Mouse (Mus musculus) midbrain, embryonic 14.5 days (tissue): ENCODE measurements around the gene Lama1. TPM values are rescaled to one million over a fixed set of nuclear protein-coding genes. Genes with fewer than 3 reads are reported as not detected.
A peak's percentile ranks its signal among the peaks of the same experiment; 100 is the strongest.

Experiments used
- ATAC-seq: fragments of 200-750 bp; cut with Nextera tagmentation; 2 replicates; pipeline ENCODE4 v1.8.0; 2017; ENCODE audit warnings: moderate number of reproducible peaks, moderate library complexity; ENCODE audit not compliant: low FRiP score, low TSS enrichment
- DNase-seq: peaks from one replicate; pipeline ENCODE4 v3.0.0-alpha.2; 2015
- H3K27ac ChIP-seq: fragments of 300-500 bp; sonication (generic); replicated peaks from 2 replicates; pipeline ENCODE4 v1.5.1; 2014; ENCODE audit warnings: mild to moderate bottlenecking, low read depth, low read length, moderate library complexity
- H3K27me3 ChIP-seq: fragments of 300-500 bp; sonication (generic); 2 replicates; pipeline ENCODE4 v1.6.1; 2014; ENCODE audit warnings: low read length, control low read depth, mixed read lengths; ENCODE audit not compliant: control insufficient read depth, insufficient read depth
- H3K36me3 ChIP-seq: fragments of 300-500 bp; sonication (generic); 2 replicates; pipeline ENCODE4 v1.6.1; 2014; ENCODE audit warnings: low read length, control low read depth; ENCODE audit not compliant: control insufficient read depth, insufficient read depth
- H3K4me1 ChIP-seq: fragments of 300-500 bp; sonication (generic); 2 replicates; pipeline ENCODE4 v1.6.1; 2014; ENCODE audit warnings: mild to moderate bottlenecking, antibody characterized with exemption, low read length, control low read depth; ENCODE audit not compliant: control insufficient read depth, insufficient read depth
- H3K4me2 ChIP-seq: fragments of 300-500 bp; sonication (generic); 2 replicates; pipeline ENCODE4 v1.6.1; 2014; ENCODE audit warnings: mild to moderate bottlenecking, low read length, moderate library complexity
- H3K4me3 ChIP-seq: fragments of 300-500 bp; sonication (generic); replicated peaks from 2 replicates; pipeline ENCODE4 v1.5.1; 2014; ENCODE audit warnings: low read depth, low read length
- H3K9ac ChIP-seq: fragments of 300-500 bp; sonication (generic); replicated peaks from 2 replicates; pipeline ENCODE4 v1.6.1; 2014; ENCODE audit warnings: mild to moderate bottlenecking, low read length, moderate library complexity
- H3K9me3 ChIP-seq: fragments of 300-500 bp; sonication (generic); 2 replicates; pipeline ENCODE4 v1.6.1; 2016; ENCODE audit warnings: low read length, control low read depth, mixed read lengths; ENCODE audit not compliant: control insufficient read depth
- WGBS: fragments of 180-500 bp; shearing (Covaris S2); extraction: QIAGEN DNeasy Blood & Tissue Kit; methylation state at CpG from one replicate; pipeline ENCODE4 v1.1.7; 2014; 5-methylcytosine and 5-hydroxymethylcytosine counted together
- polyA plus RNA-seq: library from polyadenylated mRNA; unstranded; fragments of >200 nt; fragmentation: Nextera tagmentation; extraction: Ambion mirVana; gene quantifications from 2 replicates; pipeline ENCODE4 v1.2.1, GENCODE M21; 2014

Gene Lama1
- polyA plus RNA-seq, 1 experiment from 2014 or later, result 10.1 TPM

DNA sequence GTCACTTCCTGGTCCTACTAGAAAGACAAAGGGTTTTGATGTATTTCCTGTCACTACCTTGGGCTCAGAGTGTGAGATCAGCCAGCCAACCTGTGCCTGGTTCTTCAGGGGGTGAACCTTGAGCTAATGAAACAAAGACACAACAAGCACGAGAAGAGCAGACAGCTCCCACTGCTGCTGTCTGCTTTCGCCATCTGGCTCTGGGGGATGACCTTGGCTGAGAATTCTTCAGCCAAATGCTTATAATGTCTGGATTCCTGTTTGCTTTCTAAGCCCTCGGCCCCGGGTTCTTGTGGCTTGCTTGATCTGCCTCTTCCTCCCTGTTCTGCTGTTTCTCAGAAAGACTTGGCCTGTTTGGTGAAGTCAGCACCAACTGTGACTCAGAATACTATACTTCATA lies 6.4 kb upstream of the Lama1 start:
- ATAC-seq (no peak), DNase-seq (no peak)
- Histone ChIP-seq H3K27ac (no peak overlapping the region), H3K4me3 (no peak overlapping the region), H3K4me1 (no peaks in the 10 kb centered on the region), H3K27me3 (no peaks in the 10 kb centered on the region), H3K9me3 (no peaks in the 10 kb centered on the region), H3K4me2 (no peak overlapping the region), H3K36me3 (no peaks in the 10 kb centered on the region), H3K9ac (no peak overlapping the region)
- 77% methylated on average over 4 of the region's 4 CpGs for WGBS

DNA sequence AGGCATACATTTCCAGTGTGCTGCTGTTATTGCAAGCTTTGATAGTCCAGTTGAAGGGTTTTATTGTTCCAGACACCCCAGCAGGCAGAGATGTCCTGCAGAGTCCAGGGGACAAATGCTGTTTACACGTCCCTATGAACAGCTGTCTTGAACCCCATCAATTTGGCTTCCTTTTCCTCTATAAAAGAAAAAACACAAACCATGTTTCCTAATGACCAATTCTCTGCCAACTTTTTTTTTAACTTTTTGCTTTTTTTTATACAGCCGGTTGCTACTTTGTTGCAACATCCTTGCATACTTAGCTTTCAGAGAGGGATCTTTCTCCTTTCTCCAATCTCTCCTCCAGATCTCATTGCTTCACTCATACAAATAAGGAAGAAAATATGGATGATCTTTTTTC lies 4.4 kb upstream of the Lama1 start:
- Histone ChIP-seq H3K4me3 (no peak overlapping the region), H3K9ac (no peak overlapping the region), H3K4me1 (peaks cover under 1% of the 10 kb centered on the region), H3K4me2 (no peak overlapping the region), H3K27me3 (no peaks in the 10 kb centered on the region), H3K27ac (no peak overlapping the region), H3K36me3 (no peaks in the 10 kb centered on the region), H3K9me3 (no peaks in the 10 kb centered on the region)
- 72% methylated on average over 2 of the region's 2 CpGs for WGBS
- DNase-seq (no peak), ATAC-seq (no peak)

DNA sequence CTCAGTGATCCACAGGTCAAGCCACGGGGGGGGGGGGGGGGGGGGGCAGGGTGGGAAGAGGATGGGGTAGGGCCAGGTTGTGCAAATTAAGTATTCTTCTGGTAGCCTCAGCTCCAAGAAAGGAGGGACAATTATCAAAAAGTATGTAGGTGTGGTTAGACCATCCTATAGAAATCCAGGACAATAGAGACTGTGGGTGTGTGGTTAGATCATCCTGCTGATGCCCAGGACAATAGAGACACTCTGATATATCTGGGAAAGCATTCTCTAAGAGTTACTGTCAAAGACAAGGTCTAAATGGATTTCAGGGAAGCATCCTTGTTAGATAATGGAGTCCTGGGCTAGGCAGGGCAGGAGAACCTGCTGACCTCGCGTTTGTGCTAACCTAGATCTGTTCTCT lies 3.2 kb upstream of the Lama1 start:
- Histone ChIP-seq H3K4me3 (no peak overlapping the region), H3K9me3 (no peaks in the 10 kb centered on the region), H3K4me1 (peaks cover 7% of the 10 kb centered on the region), H3K27me3 (no peaks in the 10 kb centered on the region), H3K9ac (no peak overlapping the region), H3K36me3 (no peaks in the 10 kb centered on the region), H3K27ac (no peak overlapping the region), H3K4me2 (no peak overlapping the region)
- WGBS, result 49% methylated on average over 3 of the region's 3 CpGs
- DNase-seq, result no peak
- no peak for ATAC-seq

DNA sequence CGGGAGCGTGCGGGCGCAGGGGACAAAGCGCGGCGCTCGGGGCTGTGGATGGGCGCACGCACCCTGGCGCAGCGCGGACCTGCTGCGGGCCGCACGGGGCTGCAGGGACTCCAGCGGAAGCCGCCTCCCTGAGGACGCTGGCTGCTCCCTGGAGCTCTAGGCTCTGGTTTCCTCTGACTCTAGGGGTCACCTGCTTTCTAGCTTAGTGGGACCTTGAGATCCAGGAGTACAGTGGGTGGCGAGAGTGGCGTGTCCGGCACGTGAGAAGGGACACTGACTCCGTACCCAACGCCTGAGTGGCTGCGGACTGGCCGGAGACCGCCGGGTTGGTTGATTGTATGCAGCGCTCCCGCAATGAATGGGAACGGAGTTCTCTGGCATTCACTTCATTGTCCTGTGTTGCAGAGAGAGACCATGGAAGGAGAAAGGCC lies 417 bp downstream of the Lama1 start:
- Histone ChIP-seq H3K9ac (peak overlapping the region; percentile 81), H3K4me2 (peak overlapping the region; percentile 98), H3K4me3 (peak overlapping the region; percentile 78), H3K9me3 (no peaks in the 10 kb centered on the region), H3K27ac (peak overlapping the region; percentile 57), H3K36me3 (no peaks in the 10 kb centered on the region), H3K4me1 (peaks cover 19% of the 10 kb centered on the region), H3K27me3 (no peaks in the 10 kb centered on the region)
- ATAC-seq (peak; percentile 71), DNase-seq (peak; percentile 73)
- under 1% methylated on average over 30 of the region's 32 CpGs for WGBS

DNA sequence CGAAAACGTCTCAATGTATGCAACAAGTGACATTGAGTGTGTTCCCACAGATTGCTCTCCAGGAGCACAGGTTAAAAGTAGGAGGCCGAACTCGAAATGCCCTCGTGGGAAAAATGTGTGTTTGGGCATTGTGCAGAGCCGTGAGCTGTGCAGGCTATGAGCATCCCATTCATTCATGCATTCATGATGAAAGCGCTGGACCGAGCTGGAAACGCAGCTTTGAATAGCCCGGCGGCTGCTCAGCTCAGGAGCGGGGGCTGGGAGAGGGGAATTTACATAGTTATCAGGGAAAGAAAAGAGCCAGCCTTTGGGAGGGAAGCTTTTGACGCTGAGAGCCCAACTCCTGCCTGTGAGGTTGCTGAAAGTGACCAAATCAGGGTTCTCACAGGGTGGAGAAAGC lies 1.2 kb downstream of the Lama1 start:
- H3K4me2 ChIP-seq, result peak overlapping the region; percentile 98
- H3K36me3 ChIP-seq, result no peaks in the 10 kb centered on the region
- peak overlapping the region; percentile 78 for H3K4me3 ChIP-seq
- peak; percentile 84 for DNase-seq
- peak overlapping the region; percentile 0; the same call in 1 of the 2 replicates for H3K27ac ChIP-seq
- peaks cover 19% of the 10 kb centered on the region for H3K4me1 ChIP-seq
- ATAC-seq, result peak; percentile 57
- H3K9me3 ChIP-seq, result no peaks in the 10 kb centered on the region
- H3K27me3 ChIP-seq, result no peaks in the 10 kb centered on the region
- WGBS, result under 1% methylated on average over 13 of the region's 13 CpGs
- peak overlapping the region; percentile 81 for H3K9ac ChIP-seq

DNA sequence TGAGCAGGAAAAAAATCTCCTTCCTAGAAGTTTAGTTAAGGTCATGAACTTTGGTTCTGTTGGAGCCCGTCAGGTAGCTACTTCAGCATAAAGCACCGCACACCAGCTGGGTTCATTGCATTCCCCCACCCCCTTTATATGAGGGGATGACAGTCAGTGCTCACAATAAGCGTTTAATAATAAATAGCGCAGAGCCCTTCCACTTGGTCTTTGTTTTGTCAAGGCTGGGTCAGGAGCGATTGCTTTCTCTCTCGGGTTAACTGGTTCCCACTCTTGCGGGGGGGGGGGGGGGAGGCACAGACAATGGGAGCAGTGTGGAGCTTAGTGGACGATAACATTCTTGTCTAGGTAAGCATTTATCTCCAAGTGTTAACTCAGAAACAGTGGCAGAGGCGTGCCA lies 4.7 kb downstream of the Lama1 start:
- Histone ChIP-seq H3K36me3 (no peaks in the 10 kb centered on the region), H3K4me1 (peaks cover 19% of the 10 kb centered on the region), H3K9me3 (no peaks in the 10 kb centered on the region), H3K4me3 (no peak overlapping the region), H3K27ac (no peak overlapping the region), H3K9ac (no peak overlapping the region), H3K4me2 (peak overlapping the region; percentile 15; the same call in 1 of the 2 replicates), H3K27me3 (no peaks in the 10 kb centered on the region)
- ATAC-seq (no peak), DNase-seq (no peak)
- 11% methylated on average over 9 of the region's 9 CpGs for WGBS

DNA sequence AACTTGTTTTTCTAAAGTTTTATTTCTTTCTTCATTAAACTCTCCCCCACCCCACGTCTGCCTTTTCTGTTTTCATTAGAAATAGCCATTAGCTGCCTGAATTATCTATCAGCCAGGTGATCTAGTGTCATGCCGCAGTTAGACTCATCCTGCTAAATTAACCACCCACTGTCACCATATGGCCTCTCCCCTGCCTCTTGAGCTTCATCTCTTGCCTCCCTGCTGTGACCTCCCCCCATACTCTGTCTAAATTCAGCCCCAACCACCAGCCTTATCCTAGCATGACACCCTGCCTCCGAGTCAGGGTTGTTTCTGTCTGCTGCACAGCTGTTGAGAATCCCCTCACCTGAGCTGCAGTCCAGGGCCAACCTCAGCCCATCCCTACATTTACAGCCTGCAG lies 5.9 kb downstream of the Lama1 start:
- Histone ChIP-seq H3K9me3 (no peaks in the 10 kb centered on the region), H3K36me3 (no peaks in the 10 kb centered on the region), H3K4me2 (no peak overlapping the region), H3K4me1 (peaks cover 15% of the 10 kb centered on the region), H3K27ac (no peak overlapping the region), H3K9ac (no peak overlapping the region), H3K4me3 (no peak overlapping the region), H3K27me3 (no peaks in the 10 kb centered on the region)
- no peak for DNase-seq
- ATAC-seq, result no peak
- 61% methylated on average over 3 of the region's 3 CpGs for WGBS

DNA sequence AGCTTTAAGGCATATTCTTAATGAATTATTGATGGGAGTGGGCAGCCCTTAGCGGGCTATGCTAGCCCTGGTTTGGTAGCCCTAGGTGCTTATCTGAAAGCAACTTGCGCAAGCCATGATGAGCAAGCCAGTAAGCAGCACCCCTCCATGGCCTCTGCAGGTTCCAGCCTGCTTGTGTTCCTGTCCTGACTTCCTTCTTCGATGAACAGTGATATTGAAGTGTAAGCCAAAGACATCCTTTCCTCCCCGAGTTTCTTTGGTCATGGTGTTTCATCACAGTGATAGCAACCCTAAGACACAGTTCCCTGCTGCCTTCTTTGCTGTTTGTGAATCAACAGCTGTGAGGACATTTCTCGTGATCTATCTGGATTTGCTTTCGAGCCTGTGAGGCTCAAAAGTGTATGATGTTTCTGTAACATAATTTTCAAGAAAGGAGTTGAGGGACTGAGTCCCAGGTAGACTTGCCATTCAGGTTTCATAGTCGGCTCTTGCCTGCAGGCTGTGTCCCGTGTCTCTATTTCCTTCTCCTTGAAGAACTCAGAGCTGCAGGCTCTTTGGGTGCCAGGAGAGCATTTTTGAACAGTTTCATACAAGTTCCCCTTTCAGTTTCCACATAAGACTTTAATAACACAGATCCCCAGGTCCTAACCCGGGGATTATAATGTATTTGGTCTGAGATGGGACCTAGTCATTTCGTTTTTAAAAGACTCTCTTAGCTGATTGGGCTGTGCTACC lies 8.1 kb downstream of the Lama1 start:
- WGBS, result 90% methylated on average over 10 of the region's 10 CpGs
- Histone ChIP-seq H3K4me3 (no peak overlapping the region), H3K27ac (no peak overlapping the region), H3K4me1 (peaks cover 9% of the 10 kb centered on the region), H3K4me2 (no peak overlapping the region), H3K9ac (no peak overlapping the region), H3K27me3 (no peaks in the 10 kb centered on the region), H3K36me3 (no peaks in the 10 kb centered on the region), H3K9me3 (no peaks in the 10 kb centered on the region)
- no peak for DNase-seq
- ATAC-seq, result no peak

DNA sequence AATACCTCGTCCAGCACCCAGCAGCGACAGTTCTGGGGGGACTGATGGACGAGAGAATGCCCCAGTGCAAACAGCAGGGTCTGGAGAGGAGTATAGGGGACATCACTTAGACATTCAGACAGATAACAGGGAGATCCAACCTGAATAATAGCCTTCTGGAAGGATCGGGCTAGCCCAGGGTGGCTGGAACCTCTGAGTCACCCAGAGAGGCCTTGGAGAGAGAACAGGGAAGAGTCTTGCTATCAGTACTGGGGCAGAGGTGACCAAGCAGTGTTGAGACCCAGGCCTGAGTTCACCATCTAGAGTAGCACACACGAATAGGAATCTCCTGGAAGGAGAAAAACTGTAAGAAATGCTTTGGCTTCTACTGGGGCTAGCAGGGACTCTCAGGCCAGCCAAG lies 9.3 kb downstream of the Lama1 start:
- no peak for ATAC-seq
- no peak overlapping the region for H3K4me3 ChIP-seq
- 89% methylated on average over 5 of the region's 5 CpGs for WGBS

More for the DNA sequence above, 9.3 kb downstream of the Lama1 start:
- Histone ChIP-seq H3K9me3 (no peaks in the 10 kb centered on the region), H3K27me3 (no peaks in the 10 kb centered on the region), H3K4me1 (peaks cover 6% of the 10 kb centered on the region), H3K4me2 (no peak overlapping the region), H3K27ac (no peak overlapping the region), H3K36me3 (no peaks in the 10 kb centered on the region), H3K9ac (no peak overlapping the region)
- DNase-seq, result no peak
